Mouse (Mus musculus): Measurements from ENCODE around the gene Uckl1. TPM values are rescaled to one million over a fixed set of nuclear protein-coding genes. Genes with fewer than 3 reads are reported as not detected.
A peak's percentile ranks its signal among the peaks of the same experiment; 100 is the strongest.

Uckl1 gene
- total RNA-seq, 2 experiments from 2014 or later: 26.1 to 29.1 TPM

DNA sequence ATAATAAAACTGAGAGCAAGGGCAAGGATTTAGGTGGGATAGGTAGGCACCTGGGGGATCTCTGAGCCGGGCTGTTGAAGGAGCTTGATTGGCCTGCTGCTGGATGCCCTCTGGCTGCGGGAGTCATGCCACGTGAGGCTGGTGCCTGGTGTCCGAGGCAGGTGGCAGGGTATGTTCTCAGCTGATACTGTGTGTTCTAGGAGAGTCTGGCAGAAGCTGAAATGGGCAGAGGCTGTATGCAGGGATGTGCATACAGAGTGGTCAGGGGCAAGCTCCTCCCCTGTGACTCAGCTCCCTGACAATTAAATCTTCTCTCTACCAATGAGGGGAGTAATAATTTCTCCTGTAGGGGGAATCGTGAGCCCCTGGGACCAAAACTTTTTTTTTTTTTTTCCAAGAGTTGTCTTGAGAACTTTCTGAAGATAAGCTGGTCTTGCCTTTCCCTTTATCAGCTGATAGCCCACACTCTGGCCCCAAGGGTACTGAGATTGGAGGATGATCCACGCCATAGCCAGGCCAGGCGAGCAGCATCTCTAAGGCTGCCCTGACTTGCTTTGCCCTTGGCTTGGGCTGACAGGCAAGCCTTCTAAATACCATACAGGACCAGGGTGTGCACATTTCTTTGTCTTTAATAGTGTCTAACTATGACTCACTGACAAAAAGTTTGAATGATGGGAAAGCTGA is 12.8 kb upstream of the Uckl1 start:
- no peak for TF ChIP-seq CTCF (IDR thresholded peaks at IDR 0.05)
- no peak for DNase-seq
- Histone ChIP-seq H3K27ac (no peak overlapping the region), H3K4me3 (no peak overlapping the region)
- intact Hi-C loops (cut with DNase I): loop anchor here (10.0 kb wide), 1 partner anchor 413 kb away; the partner anchor contains the start of gene Ppdpf

DNA sequence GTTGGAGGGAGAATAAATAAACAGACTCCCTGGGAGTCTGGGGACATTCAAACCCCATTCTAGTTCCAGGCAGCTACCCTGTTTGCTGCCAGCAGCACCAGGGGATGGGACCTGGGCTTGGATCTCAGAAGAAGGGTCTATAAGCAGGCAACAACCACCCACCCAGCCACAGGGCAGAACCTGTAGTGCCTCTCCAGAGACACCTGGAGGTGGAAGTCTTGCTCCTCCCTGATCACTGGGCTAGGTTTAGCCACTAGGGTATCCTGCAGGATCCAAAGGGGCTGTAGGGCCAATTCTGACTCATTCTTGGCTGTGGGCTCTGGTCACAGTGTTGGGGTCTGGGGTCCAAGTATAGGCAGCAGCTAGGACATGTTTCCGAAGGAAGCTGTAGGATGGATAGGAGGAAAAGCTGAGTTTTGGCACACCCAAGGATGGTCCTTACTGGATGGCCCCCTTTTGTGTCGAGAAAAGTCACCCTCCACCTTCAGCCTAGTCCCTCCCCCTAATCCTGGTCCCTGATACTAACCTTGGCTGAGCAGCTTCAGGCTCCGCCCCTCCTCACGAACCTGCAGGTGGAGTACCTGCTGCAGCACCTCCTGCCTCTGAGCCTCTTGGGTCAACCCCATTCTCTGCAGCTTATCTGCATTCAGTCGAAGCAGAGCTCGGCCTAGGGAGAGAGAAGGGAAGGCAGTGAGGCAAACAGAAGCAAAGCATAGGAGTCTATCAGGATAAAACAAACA is 11.7 kb upstream of the Uckl1 start:
- Histone ChIP-seq H3K4me3 (no peak overlapping the region), H3K27ac (no peak overlapping the region)
- intact Hi-C loops (cut with DNase I): loop anchor here (10.0 kb wide), 1 partner anchor 412 kb away; the partner anchor contains the start of gene Ppdpf
- no peak for DNase-seq
- TF ChIP-seq CTCF (IDR thresholded peaks at IDR 0.05): no peak

DNA sequence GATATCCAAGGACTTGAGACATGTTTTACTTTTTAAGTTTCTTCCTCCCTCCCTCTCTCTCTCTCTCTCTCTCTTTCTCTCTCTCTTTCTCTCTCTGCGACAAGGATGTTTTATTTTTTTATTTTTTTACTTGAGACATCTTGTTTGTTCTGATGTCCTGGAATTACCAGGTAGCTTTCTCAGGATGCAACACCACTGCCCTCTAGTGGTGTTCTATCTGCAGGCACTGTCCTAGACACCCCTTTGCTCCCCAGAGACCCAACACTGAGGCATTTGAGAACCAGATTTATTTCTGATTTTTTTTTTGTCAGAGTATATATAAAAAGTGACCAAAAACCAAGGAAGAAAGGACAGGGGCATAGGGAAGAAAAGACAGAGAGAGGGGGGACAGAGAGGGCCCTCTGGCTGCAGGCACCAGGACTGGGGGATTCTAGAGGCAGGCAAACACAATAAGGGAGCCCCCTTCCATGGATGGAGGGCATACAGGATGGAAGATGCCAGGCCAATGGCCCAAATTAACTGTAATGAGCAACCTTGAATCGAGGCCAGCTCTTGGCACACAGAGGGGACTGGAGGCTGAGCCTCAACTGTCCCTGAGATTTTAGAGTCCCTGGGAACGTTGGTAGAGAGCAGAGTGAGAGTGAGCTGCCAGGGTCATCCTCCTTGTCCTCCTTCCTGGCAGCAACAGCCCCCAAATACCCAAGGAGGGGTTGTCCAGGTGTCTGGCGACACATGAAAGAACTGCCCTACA is 10.4 kb upstream of the Uckl1 start:
- no peak for DNase-seq
- H3K27ac ChIP-seq: no peak overlapping the region
- intact Hi-C loops (cut with DNase I): loop anchor here (2.0 to 10.0 kb wide), 2 partner anchors 202 to 410 kb away; partner anchors contain the start of gene Ppdpf
- TF ChIP-seq CTCF (IDR thresholded peaks at IDR 0.05): peak; percentile 82
- no peak overlapping the region for H3K4me3 ChIP-seq

DNA sequence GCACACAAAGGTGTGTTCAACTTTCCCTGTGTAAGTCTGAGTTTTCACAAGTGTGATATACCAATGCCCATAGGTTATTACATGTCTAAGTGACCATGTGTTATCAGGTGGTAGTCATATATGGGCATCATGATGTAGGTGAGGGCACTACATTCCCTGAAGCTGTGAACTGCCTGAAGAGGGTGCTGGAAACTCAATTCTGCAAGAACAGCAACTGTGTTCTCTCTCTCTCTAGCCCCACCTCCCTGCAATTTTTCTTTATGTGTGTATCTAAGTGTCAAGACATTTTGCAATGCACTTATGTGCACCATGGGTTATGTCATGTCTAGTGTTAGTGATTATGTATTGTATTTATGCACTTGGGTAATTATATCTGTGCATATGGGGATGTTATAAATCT is 9.2 kb upstream of the Uckl1 start:
- Histone ChIP-seq H3K4me3 (no peak overlapping the region), H3K27ac (no peak overlapping the region)
- intact Hi-C loops (cut with DNase I): loop anchor here (2.0 to 10.0 kb wide), 2 partner anchors 201 to 409 kb away; partner anchors contain the start of gene Ppdpf
- TF ChIP-seq CTCF (IDR thresholded peaks at IDR 0.05): no peak
- no peak for DNase-seq

DNA sequence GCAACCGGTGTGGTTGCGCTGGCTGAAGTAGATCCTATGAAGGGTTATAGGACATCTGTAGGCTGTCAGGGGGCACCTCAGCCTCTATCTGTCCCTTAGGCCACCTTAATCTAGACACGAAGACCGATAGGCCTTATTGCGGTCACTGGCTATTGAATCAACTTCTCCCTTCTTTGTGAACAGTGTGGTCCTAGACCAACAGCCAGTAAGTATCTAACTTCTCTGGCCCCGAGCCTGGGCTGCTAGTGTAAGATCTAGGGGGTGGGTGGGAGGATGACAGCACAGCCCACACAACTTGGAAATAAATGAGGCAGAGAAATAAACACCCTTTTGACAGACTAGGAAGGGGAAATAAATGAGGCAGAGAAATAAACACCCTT is 8.3 kb upstream of the Uckl1 start:
- H3K27ac ChIP-seq: peak overlapping the region; percentile 92
- H3K4me3 ChIP-seq: peak overlapping the region; percentile 85
- no peak for DNase-seq
- intact Hi-C loops (cut with DNase I): loop anchor here (10.0 kb wide), 1 partner anchor 408 kb away; the partner anchor contains the start of gene Ppdpf
- TF ChIP-seq CTCF (IDR thresholded peaks at IDR 0.05): no peak

DNA sequence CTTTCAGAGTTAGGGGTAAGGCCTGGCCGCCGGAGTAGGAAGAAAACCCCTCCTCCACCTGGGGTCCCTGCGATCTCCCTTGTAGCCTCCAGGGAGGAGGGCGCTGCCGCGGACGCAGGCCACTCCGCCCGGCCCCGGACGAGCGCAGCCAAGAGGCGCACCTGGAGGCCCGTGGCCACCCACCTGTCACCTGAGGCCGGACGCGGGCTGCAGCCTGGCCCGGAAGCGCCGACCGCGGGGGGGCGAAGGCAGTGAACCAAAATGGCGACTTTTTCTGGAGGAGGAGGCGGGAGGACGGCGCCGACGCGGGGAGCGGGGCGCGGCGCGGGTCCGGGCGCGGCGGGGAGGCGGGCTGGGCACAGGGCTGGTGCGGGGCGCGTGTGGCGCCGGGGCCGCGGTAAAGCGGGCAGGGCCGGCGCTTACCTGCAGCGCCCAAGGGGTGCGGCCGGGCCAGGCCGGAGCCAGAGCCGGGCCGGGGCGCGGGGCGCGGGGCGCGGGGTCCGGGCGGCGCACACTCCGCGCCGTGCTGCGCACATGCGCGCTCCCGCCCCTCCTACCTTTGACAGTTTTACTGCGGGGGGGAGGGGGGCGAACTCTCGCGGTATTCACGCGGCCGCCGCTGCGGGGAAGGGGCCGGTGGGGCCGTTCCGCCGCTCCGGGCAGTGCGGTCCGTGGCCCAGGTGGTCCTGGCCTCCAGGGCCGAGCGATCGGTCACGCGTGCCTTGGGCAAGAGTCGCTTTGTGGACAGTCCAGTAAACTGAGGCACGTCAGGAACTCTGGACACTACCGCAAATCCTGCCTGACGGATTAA is 7.7 kb upstream of the Uckl1 start, which contains the start of gene Zfp512b:
Zfp512b (minus strand) TSS at position 573 of the 811 bp plus-strand sequence.
- peak within 1 kb of the TSS; percentile 92 for H3K27ac ChIP-seq
- peak; percentile 8; the same call in 1 of the 2 replicates for TF ChIP-seq CTCF (IDR thresholded peaks at IDR 0.05)
- DNase-seq: peak; percentile 81
- peak within 1 kb of the TSS; percentile 85 for H3K4me3 ChIP-seq
- intact Hi-C loops (cut with DNase I): loop anchor here (10.0 kb wide), 1 partner anchor 408 kb away; the partner anchor contains the start of gene Ppdpf

DNA sequence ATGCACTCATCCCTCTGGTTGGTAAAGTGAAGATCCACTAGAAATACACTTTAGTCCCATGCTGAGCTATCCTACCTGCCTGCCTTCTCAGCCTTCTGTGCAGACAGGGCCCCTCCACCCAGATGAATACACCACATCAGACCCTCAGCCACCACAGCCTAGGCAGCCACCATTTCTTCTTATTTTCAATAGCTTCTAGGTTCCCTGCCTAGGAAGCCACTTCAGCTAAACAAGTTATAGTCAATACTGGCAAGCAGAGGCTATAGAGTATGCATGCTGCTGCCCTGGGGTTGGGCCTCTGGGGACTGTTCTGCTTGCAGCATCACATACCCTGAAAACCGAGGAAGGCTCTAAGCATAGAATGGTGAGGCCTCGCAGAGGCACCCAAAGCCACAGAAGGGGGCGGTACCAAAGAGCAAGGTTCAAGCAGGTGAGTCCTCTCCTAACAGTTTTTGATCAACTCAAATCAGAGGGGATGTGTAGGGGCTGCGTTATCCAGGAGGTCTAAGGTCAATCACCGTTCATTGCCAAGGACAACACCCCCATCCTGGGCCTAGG is 6.9 kb upstream of the Uckl1 start, which contains the start of gene Prpf6:
Prpf6 (plus strand) TSS at position 341 of the 558 bp plus-strand sequence.
- intact Hi-C loops (cut with DNase I): loop anchor here (10.0 kb wide), 1 partner anchor 407 kb away; the partner anchor contains the start of gene Ppdpf
- peak within 1 kb of the TSS; percentile 92 for H3K27ac ChIP-seq
- no peak for TF ChIP-seq CTCF (IDR thresholded peaks at IDR 0.05)
- no peak for DNase-seq
- H3K4me3 ChIP-seq: peak within 1 kb of the TSS; percentile 85

DNA sequence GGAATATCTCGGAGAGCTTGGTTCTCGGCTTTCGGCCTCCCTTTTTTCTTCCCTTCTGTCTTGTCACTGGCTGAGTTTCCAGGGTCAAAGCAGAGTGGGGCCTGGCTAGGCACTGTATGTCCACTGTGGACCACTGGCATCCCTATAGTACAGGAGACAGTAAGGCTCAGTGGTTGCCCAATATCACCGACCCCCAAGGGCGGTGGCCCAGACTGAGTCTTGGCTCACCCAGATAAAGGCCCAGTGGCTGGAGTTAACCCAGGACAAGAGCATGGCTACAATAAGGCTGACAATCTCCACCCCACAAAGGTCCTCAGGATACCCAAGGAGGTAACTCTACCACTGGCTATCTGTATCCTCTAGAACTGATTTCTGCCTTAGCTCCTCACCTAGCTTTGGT is 5.8 kb upstream of the Uckl1 start:
- DNase-seq: no peak
- intact Hi-C loops (cut with DNase I): loop anchor here (10.0 kb wide), 1 partner anchor 406 kb away; the partner anchor contains the start of gene Ppdpf
- Histone ChIP-seq H3K27ac (no peak overlapping the region), H3K4me3 (no peak overlapping the region)
- TF ChIP-seq CTCF (IDR thresholded peaks at IDR 0.05): no peak

DNA sequence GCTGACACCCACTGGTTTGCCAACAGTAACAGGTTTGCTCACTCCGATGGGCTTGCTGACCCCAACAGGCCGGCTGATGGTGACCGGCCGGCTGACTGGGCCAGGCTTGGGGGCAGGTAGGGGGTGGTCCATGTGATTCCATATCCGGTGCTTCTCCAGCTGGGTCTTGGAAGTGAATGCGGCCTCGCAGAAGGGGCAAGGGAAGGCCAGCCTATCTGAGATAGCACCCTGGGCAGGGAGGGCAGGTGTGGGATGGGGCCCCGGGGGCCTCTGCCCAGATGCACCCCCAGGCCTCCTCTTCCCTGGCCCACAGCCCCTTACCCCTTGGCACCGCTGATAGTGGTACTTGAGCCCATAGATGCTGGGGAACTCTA is 5.0 kb upstream of the Uckl1 start:
- TF ChIP-seq CTCF (IDR thresholded peaks at IDR 0.05): no peak
- no peak for DNase-seq
- intact Hi-C loops (cut with DNase I): loop anchor here (10.0 kb wide), 1 partner anchor 405 kb away; the partner anchor contains the start of gene Ppdpf
- Histone ChIP-seq H3K27ac (no peak overlapping the region), H3K4me3 (no peak overlapping the region)

DNA sequence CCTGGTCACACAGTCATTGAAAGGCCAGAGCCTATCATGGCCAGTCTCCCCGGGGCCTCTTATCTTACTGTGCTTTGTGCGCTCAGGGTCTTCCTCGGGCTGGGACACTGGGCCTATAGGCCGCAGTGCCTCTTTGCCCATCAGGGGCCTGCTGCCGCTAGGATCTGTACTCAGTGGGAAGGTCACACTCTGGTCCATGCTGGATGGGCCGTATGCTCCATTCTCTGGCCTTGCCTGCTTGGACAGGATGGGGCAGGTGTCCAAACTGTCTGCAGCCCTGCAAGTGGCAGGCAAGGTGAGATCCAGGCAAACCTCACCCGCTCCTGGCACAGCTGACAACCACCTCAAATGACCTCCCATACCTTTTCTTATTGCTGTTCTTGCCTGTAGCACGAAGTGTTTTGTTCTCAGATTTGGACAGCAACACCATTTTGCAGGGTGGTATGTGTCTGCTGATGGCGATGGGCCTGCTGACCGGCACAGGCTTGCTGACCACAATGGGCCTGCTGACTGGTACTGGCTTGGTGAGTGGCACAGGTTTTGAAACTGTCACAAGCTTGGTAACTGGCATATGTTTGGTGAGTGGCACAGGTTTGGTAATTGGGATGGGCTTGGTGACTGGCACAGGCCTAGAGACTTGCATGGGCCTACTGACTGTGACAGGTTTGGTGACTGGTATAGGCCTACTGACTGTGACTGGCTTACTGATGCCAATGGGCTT is 4.5 kb upstream of the Uckl1 start:
- DNase-seq: no peak
- Histone ChIP-seq H3K27ac (no peak overlapping the region), H3K4me3 (no peak overlapping the region)
- intact Hi-C loops (cut with DNase I): no loop called here
- no peak for TF ChIP-seq CTCF (IDR thresholded peaks at IDR 0.05)
